Mouse (Mus musculus): ENCODE data around the gene Nts. TPM values are rescaled to one million over a fixed set of nuclear protein-coding genes. Genes with fewer than 3 reads are reported as not detected.
"Not testable (repeated sequence)": the region's sequence is repeated elsewhere in the genome, so short reads cannot be mapped to it uniquely, and the experiment has no call there.

Gene Nts
- 0.11 TPM in 1 of 2 replicates, not detected in the other for polyA plus RNA-seq (2012; rRNA removed)

DNA sequence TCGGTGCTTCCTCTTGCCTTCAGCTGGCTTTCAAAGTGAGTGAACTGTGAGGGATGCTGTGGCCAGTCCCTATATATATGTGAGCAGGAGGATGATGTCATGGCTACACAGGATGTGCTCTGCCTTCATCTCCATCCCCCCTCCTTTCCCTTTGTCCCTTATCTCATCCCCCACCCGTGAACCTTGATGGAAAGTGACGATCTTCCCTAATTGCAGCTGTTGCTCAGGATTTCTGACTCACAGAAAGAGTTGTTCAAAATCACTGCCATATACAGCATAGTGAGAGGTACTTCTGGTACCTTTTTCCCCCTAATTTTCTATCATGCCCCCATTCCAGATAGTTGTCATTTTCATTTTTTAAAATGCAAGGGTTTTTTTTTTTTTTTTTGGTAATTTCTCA lies at the start of gene Nts:
TSS of gene Nts (minus strand) at position 101 of the 400 bp plus-strand sequence.
- no peak for DNase-seq (ENCODE audit: low read depth)

DNA sequence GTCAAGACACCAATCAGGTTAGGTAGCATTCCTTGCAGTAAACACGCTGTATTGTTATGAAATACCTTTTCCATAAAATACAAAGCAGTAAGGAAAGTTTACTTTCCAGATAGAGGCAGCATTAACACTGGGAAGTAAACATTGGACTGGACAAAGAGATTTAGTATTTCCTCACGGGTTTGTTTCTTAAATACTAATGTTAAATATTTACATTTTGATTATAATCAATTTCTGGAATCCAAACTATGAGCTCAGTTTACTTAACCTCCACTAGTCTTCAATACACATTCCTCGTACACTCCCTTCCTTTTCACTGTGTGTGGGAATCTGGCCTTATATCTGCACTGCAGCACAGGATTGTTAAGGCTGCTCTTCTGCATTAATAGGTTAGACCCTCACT lies 37.6 kb upstream of the Nts start:
- no peak for DNase-seq (ENCODE audit: low read depth)

GRCm38 (mm10) chr10:102514159-102514558 lies 23.9 kb upstream of the Nts start:
- DNase-seq (ENCODE audit: low read depth), result no peak

GRCm38 (mm10) chr10:102511807-102512461 lies 21.6 kb upstream of the Nts start, which contains the start of gene Rassf9:
Gene Rassf9, plus strand, starts transcription at chr10:102512222.
- DNase-seq (ENCODE audit: low read depth), result no peak

- DNase-seq (ENCODE audit: low read depth), result no peak
Measured at GRCm38 (mm10) chr10:102511461-102511806, 21.1 kb upstream of the Nts start.

DNA sequence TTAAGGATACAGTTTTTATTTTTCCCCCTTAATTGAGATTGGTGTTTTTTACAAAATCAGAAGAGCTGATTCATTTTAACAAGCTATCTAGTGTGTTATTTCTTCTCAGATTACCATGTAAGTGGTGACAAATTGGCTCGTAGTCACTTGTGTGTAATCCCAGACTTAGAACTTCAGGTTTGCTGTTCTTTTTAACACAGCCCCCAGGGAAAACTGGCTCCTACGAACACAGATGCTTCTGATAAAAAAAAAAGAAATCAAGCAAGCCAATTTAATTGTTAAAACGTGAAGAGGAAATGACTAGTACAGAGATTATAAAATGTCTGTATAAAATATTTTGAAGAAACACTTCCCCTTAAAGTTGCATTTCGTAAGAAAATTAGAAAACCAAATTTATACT lies 17.1 kb upstream of the Nts start:
- DNase-seq (ENCODE audit: low read depth), result no peak

GRCm38 (mm10) chr10:102498754-102499153 lies 8.5 kb upstream of the Nts start:
- DNase-seq (ENCODE audit: low read depth), result no peak

DNA sequence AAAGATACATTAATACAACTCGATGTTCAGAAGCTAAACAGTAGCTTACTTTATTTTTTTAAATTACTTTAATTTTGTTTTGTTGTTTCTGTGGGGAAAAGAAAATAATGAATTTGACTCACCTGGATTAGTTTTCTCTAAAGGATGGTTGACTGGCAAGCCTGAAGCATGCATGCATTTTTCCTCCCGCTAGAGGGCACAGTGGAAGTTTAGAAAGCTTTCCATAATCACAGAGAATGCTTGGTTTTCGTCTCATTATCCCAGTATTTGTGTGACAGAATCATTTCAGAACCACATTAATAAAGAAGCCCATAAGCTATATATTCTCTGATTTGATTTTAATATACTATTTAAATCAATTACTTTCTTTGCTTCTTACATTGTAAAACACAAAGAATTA lies 1.5 kb upstream of the Nts start:
- DNase-seq (ENCODE audit: low read depth), result no peak

GRCm38 (mm10) chr10:102469412-102469811 lies 20.9 kb downstream of the Nts start:
- no peak for DNase-seq (ENCODE audit: low read depth)

DNA sequence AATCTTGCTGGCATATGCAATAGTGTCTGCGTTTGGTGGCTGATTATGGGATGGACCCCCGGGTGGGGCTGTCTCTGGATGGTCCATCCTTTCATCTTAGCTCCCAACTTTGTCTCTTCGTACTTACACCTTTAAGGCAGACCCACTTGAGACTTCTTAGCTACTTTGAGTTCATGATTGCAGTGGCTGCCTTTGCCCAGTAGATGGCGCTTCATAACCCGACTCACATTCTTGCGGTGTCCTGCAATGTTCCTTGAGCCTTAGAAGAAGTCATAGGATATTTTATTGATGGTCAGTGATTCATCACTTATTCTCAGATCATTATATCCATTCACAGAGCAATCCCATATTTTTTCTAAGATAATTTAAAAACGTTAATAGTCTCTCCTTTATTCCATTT lies 38.5 kb downstream of the Nts start:
- DNase-seq (ENCODE audit: low read depth), result no peak

DNA sequence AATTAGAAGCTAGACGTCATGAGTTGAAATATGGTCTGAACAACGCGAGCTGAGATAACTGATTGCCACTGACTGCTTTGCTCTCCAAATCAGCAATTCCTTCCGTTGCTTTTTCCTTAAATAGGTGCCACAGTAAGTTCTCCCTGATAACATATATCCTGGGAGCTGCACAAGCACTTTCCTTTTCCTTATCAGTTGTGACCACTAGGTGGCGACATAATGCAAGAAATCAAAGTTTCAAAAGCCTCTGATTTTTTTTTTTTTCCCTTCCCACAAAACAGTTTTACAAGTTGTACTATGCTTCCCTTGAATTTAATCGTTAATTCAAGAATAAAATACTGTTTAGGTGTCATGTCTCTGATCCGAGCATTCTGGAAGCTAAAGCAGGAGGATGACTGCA lies 40.8 kb downstream of the Nts start:
- DNase-seq (ENCODE audit: low read depth), result no peak

DNA sequence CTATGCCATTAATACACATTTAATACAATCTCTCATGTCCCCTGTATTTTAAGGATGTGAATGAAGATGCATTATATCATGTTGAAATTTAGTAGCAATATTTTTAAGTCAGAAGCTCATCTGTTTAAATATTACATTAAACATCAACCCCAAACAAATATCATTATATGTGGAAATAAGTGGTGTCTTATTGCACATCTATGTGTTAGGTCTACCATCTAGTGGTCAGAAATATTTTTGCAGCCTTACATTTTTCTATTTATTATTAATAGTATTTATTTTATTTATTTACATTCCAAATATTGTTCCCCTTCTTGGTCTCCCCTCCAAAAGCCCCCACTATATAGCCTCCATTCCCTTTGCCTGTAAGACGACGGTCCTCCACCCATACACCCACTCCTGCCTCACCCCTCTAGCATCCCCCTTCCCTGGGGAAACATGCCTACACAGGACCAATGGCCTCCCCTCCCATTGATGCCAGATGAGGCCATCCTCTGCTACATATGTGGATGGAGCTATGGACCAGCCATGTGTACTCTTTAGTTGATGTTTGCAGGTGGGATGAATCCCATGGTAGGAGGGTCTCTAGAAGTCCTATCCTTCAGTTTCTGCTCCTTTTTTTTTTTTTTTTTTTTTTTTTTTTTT lies 45.3 kb downstream of the Nts start:
- no peak for DNase-seq (ENCODE audit: low read depth)

- DNase-seq (ENCODE audit: low read depth), result not testable (repeated sequence)
Measured at GRCm38 (mm10) chr10:102435467-102435866, 54.8 kb downstream of the Nts start.

DNA sequence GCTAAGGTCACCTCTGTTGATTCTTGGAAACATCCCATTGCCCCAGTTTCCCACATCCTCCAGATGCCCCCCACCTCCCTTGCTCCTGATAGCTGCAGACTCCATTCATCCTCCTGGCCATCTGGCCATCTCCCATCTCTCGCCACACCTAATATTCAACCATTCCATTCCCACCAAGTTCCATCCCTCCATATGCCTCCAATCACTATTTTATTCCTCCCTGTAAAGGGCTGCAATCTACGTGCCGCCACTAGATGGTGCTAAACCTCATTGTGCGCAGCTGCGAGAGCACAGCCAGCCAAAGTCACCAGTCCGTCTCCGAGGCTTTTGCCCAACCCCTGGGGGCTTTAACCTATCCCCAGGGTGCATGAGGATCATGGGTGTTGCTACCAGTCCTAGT lies 55.2 kb downstream of the Nts start:
- DNase-seq (ENCODE audit: low read depth), result not testable (repeated sequence)

Other genes with a start within 250 kb of the Nts start
- 0.74 and 0.76 TPM in 2 replicates for gene Rassf9, start 21.7 kb upstream of the Nts start, polyA plus RNA-seq (2012; rRNA removed)